Mouse (Mus musculus) naive thymus-derived CD4-positive, alpha-beta T cell, adult 2 months (primary cell): ENCODE results near the gene Msantd2.

Experiments
- DNase-seq: peaks from one replicate; pipeline ENCODE4 v3.0.0-alpha.2; 2011; ENCODE audit warnings: low read depth

Msantd2 gene

GRCm38 (mm10) chr9:37504348-37504747 lies 15.2 kb downstream of the Msantd2 start:
- DNase-seq: peak; percentile 42

- no peak for DNase-seq
Observed at GRCm38 (mm10) chr9:37506023-37506422, 16.9 kb downstream of the Msantd2 start.

- DNase-seq: no peak
Observed at GRCm38 (mm10) chr9:37512097-37512496, 23.0 kb downstream of the Msantd2 start.

- no peak for DNase-seq
Observed at GRCm38 (mm10) chr9:37514456-37514855, 25.3 kb downstream of the Msantd2 start.

- no peak for DNase-seq
Observed at GRCm38 (mm10) chr9:37517467-37517866, 28.3 kb downstream of the Msantd2 start.

- no peak for DNase-seq
Observed at GRCm38 (mm10) chr9:37518991-37519390, 29.9 kb downstream of the Msantd2 start.

- no peak for DNase-seq
Observed at GRCm38 (mm10) chr9:37519995-37520394, 30.9 kb downstream of the Msantd2 start.

- no peak for DNase-seq
Observed at GRCm38 (mm10) chr9:37525461-37525860, 36.3 kb downstream of the Msantd2 start.

GRCm38 (mm10) chr9:37526443-37527395 lies 37.6 kb downstream of the Msantd2 start:
- no peak for DNase-seq

GRCm38 (mm10) chr9:37527396-37528224 lies 38.5 kb downstream of the Msantd2 start, which contains the start of gene Esam:
Esam (plus strand) TSS chr9:37528078.
- no peak for DNase-seq

GRCm38 (mm10) chr9:37528225-37528970 lies 39.3 kb downstream of the Msantd2 start:
- no peak for DNase-seq

GRCm38 (mm10) chr9:37530031-37530887 lies 41.1 kb downstream of the Msantd2 start:
- DNase-seq: no peak

- no peak for DNase-seq
Observed at GRCm38 (mm10) chr9:37530888-37531705, 42.0 kb downstream of the Msantd2 start.

GRCm38 (mm10) chr9:37536851-37537250 lies 47.7 kb downstream of the Msantd2 start:
- DNase-seq: no peak

- no peak for DNase-seq
Observed at GRCm38 (mm10) chr9:37537658-37538250, 48.6 kb downstream of the Msantd2 start.

- no peak for DNase-seq
Observed at GRCm38 (mm10) chr9:37539170-37540025, 50.3 kb downstream of the Msantd2 start, which contains the start of gene Vsig2. Vsig2 (plus strand) TSS chr9:37539255.

GRCm38 (mm10) chr9:37540226-37540625 lies 51.1 kb downstream of the Msantd2 start:
- DNase-seq: no peak

GRCm38 (mm10) chr9:37540701-37541575 lies 51.8 kb downstream of the Msantd2 start:
- DNase-seq: no peak
